Mouse (Mus musculus): ENCODE data around the gene Add2. TPM values are rescaled to one million over a fixed set of nuclear protein-coding genes. Genes with fewer than 3 reads are reported as not detected.

Gene Add2
- polyA plus RNA-seq, 1 experiment, result 0.21 TPM

DNA sequence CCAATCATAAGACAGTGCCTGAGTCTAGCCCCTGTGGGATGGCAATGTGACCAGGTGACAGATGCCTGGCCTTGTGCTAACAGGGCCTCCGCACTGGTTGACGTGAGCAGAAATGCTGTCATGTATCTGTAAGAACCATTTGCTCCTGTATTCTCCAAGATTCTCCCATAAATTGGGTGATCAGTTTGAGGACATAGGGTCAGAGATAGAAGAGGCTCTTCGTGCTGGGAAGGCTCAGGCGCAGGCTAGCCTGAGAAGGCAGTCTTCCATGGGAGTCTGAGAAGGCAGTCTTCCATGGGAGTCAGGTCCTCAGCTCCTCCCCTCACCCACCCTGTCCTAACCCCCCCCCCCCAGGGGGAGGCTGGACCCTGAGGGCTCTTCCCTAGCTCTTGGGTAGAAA is 94.6 kb downstream of the Add2 start:
- DNase-seq (ENCODE audit: low read depth, low spot score), result no peak
- WGBS, result 91% methylated on average over 4 of the region's 4 CpGs

DNA sequence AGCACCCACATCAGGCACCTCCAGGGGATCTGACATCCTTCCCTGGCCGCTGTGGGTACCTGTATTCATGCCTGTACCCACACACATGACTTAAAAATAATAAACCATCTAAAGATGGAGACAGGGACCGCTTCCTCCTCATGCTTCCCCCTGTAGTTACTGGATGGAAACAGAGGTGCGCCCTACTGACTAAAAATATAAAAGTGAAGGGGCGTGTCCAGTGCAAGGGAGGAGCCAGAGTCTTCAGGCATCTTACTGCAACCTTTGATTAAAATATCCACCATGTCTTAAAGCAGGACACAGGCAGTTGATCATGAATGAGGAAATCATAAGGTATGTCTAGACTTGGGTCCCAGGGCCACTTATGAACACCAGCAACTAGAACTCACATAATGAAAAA is 97.3 kb downstream of the Add2 start:
- 62% methylated on average over 4 of the region's 4 CpGs for WGBS
- DNase-seq (ENCODE audit: low read depth, low spot score), result no peak

DNA sequence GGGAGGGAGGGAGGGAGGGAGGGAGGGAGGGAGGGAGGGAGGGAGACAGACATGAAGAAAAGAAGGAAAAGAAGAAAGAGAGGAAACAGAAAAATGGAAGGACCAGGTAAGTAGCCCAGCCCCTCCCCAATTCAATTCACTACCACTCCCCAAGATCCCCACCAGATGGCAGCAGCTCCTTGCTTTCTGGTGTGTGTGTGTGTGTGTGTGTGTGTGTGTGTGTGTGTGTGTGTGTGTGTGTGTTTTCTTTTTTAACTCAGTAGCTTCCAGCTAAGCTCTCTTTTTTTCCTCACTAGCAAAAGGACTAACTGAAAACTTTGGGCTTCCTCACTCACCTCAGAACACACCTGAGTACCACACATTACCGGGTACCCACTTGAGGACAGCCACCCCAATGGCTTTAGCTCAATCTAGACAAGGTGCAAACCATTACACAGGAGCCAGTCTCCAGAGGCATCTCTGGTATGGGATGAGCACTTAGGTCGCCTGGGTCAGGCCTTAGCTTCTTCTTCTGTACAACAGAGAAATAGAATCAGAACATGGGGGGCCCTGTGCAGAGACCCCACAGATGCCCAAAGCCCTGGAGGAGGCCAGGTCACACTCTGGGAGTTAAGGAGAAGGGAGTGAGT is 98.6 kb downstream of the Add2 start:
- no peak for DNase-seq (ENCODE audit: low read depth, low spot score)
- WGBS, result 49% methylated on average over 2 of the region's 2 CpGs

DNA sequence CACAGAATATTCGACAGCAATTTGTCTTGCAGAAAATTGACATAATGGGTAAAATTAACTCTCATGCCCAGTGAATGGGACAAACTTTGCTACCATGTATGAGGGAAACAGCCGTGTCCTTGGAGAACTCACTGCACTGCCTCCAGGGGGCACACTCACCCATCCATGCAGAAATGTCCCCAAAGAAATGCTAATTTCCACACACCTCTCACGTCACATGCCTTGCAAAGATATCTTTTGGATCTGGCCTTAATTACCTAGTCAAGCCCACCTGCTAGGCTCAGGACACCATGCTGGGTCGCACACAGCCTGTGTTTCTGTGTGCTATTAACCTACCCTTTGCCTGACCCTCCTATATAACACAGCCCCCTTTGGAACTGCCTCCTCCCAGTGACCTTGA is 100.0 kb downstream of the Add2 start:
- no peak for DNase-seq (ENCODE audit: low read depth, low spot score)

DNA sequence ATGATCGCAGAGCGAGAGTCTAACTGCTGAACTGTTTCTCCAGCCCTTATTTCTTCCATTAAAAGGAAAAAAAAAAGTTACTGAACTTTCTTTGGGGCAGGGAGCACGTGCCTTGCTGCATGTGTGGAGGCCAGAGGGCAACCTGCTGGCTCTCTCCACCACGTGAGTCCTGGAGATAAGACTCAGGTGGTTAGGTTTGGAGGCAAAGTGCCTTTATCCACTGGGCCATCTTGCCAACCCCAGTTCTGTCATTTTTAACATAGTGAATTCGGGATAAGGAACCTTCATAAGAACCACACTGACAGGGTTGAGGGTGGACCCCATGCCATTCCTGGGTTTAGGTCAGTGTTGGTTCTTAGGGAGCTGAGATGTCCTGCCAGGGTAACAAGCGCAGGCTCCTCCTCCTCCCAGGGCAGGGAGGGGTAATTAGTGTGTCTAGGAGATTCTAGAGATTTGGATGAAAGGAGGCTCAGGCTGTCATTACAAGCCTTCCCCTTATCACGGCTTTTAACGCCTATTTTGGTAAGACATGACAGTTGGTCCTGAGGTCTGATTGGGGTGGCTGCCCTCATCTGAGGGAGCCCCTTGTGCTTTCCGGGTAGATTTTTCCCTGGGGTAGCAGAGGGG is 101.5 kb downstream of the Add2 start:
- WGBS, result 60% methylated on average over 9 of the region's 9 CpGs
- no peak for DNase-seq (ENCODE audit: low read depth, low spot score)

More for the DNA sequence above, 100.0 kb downstream of the Add2 start:
- 39% methylated on average over 4 of the region's 4 CpGs for WGBS

DNA sequence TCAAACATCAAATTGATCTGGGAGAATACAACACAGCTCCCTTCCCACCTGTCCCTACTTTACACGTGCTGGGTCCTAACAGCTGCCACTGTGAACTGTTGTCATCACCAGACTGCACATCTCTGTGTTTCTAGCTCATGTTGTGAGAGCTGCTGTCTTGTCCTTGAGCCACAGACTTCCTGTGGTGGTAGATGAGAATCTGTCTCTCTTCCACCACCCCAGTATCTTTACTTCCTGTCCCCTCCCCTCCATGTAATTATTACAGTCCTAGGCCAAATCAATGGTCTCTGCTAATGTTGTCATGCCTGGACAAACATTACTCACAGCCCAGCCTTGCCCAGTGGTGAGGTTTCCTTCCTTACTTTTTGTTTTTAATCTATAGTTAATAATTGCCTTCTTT is 105.4 kb downstream of the Add2 start:
- 57% methylated on average over 1 of the region's 1 CpGs for WGBS
- DNase-seq (ENCODE audit: low read depth, low spot score), result no peak

DNA sequence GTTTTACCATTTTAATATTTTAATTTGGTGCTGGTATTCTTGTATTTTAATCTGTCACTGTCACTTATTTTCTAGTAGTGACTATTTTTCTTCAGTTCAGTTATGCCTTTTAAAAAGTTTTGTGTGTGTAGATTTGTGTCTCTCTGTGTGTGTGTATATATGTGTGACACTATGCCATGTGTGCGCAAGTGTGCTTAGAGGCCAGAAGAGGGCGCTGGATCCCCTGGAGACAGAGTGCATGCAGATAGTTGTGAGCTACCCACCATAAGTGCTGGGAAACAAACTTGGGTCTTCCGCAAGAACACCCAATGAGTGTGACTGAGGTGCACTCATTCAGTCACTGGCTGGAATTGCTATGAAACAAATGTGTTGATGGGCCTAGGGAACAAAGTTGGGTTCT is 107.7 kb downstream of the Add2 start:
- 81% methylated on average over 3 of the region's 3 CpGs for WGBS

DNA sequence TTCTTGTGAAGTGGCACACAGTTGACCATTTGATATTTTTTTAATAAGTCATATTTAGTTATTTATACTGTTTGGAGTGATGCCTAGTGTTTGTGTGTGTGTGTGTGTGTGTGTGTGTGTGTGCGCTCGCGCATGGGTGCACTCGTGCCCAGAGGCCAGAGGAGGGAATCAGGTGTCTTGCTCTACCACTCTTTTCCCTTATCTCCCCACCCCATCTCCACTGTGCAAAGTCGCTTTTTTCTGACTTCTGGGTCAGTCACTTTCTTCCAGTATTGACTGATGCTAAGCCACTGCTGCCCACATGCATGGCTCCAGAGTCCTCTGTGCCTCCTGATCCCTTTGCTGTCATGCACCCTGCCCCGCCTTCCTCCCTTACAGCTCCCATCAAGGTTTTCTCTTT is 112.8 kb downstream of the Add2 start:
- DNase-seq (ENCODE audit: low read depth, low spot score), result no peak

More for the DNA sequence above, 107.7 kb downstream of the Add2 start:
- no peak for DNase-seq (ENCODE audit: low read depth, low spot score)

DNA sequence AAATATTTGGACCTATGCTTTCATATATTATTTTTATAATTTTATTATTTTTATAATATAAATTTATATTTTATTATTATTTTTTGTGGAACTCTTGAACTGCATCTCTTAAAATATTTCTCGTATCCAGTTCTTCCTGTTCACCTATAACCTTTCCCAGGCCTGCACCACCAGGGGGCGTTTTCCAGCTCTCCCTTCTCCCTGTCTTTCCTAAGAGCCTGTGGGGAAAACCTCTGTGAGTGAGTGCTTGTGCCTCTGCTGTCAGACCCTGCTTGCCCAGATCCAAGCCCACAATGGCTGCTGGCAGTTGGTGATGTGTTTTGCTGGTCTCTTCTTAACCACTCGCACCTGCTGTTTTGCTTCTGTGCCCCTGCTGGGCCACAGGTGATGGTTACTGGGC is 113.3 kb downstream of the Add2 start:
- peak; percentile 42 for DNase-seq (ENCODE audit: low read depth, low spot score)
- 15% methylated on average over 3 of the region's 3 CpGs for WGBS

More for the DNA sequence above, 112.8 kb downstream of the Add2 start:
- WGBS, result 83% methylated on average over 6 of the region's 6 CpGs

DNA sequence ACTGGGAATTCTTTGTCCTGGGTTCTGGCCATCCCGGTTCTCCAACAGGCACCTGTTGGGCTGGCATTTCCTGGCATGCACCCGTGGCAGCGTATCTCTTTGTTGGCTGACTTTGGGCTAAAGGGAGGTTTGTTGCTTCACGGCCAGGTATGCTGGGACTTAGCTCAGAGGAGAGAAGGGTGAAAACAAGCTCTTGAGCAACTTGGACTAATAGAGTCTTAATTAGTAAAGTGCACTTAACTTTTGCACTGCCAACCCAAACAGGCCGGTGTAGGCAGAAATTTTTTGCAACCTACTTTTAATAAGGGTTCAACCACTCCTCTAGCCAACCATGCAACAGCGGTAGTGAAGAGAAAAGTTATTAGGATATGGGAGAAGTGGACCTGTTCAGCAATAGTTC is 116.5 kb downstream of the Add2 start:
- 93% methylated on average over 6 of the region's 6 CpGs for WGBS
- no peak for DNase-seq (ENCODE audit: low read depth, low spot score)

DNA sequence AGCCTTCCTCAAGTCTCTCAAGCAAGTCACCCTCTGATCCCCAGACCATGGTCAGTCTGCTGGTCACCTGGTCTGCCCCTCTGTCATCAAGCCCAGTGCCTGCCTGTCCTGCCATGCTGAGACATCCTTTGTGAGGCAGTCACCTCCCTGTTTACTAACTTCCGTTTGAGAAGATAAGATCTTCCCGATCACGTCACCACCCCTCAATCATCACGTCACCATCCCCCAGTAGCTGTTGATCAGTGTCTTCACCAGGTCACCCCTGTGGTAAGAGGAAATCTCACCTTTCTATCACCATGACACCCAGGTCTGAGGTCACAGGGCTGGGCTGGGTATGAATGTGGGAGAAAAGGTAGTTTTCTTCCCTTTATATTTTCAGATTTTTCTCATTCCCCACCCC is 120.0 kb downstream of the Add2 start:
- DNase-seq (ENCODE audit: low read depth, low spot score), result no peak
- 35% methylated on average over 4 of the region's 4 CpGs for WGBS

DNA sequence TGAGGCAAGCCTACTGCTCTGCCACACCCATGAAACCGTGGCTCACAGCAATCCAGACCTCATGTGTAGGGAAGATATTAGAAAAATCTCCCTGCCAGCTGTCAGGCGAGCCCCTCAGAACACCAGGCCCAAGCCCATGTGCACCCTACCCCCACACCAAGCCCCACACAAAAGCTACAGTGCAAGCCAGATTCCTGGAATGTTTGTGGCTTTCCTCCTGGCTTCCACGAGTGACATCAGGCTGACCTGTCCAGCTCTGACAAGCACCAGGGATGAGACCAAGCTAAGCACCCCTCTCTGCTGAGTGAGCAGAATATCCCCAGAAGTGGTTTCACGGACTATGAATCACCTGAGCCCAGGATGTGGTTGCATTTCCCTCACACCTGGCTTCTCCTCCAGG is 120.5 kb downstream of the Add2 start:
- 44% methylated on average over 4 of the region's 4 CpGs for WGBS
- DNase-seq (ENCODE audit: low read depth, low spot score), result no peak

DNA sequence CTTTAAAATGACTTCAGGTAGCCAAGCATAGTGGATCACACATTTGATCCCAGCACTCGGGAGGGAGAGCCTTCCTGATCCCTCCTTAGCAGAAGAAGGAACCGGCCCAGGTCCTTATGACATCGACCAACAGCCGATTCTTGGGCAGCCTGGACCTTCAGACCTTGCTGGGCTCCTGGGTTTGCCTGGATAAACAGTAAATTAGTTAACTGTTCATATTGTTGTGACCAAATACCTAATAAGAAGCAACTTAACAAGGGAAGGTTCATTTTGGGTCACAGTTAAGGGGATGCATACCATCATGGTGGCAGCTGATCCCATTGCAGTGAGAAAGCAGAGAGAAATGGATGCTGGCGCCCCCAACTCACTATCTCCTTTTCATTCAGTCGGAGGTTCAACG is 124.2 kb downstream of the Add2 start:
- DNase-seq (ENCODE audit: low read depth, low spot score), result no peak
- WGBS, result 90% methylated on average over 7 of the region's 7 CpGs

DNA sequence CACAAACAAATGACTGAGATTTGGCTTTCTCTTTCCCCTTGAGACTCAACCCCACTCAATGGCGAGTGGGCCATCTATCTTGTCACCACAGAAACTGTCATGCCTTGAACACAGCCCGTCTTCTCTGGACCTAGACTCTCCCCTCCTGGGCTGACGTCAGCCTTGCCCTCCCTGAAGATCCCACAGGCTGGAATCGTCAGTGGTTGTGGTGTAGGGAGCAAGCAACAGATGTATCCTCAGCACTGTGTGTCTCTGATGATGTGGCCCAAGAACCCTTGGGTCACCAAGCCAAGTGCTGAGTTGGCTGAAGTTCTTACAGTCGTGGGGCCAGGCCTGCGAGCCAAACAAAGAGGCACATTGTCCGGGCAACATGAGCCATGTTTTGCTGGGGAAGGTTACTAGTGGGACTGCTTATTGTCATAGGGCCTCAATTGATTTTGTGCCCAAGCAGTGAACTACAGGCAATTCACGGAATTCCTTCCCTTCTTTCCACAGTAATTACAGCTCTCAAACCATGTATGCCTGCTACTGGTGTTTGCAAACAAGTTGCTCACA is 125.0 kb downstream of the Add2 start:
- WGBS, result 69% methylated on average over 8 of the region's 8 CpGs
- DNase-seq (ENCODE audit: low read depth, low spot score), result no peak

DNA sequence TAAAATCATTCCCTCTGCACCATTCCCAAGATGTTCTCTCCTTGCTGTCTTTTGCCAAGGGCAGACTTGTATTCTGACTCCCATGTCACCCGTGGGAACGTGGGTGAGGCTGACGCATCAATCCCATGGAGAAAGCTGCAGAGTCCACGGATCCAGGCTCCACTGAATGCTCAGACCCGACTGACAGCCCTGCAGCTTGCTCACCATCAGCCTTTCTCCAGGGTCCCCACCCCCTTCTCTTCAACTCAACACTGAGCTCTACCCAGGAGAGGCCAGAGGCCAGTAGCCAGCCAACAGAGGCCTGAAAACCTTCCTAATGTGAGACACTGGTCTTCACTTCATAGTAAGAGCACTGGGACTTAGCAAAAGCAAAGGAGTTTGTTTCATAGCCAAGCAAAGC is 125.5 kb downstream of the Add2 start:
- no peak for DNase-seq (ENCODE audit: low read depth, low spot score)
- 79% methylated on average over 5 of the region's 5 CpGs for WGBS

DNA sequence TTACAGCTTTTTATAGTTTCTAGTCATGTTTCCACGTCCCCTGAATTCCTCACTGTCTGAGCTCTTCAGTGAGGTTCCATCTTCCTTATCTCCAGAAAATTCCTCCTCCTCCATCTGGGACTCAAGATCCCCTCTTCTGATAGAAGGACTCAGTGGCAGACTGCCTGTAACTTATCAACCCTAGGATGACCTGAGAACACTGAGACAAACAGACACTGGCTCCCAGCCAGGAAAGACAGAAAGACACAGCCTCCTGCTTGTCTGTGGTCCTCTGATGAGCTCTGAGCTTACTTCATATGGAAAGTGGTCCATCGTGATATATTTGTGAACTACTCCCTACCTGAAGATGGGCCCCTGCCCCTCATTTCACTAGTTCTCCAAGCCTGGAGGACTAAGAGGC is 126.0 kb downstream of the Add2 start:
- DNase-seq (ENCODE audit: low read depth, low spot score), result no peak

DNA sequence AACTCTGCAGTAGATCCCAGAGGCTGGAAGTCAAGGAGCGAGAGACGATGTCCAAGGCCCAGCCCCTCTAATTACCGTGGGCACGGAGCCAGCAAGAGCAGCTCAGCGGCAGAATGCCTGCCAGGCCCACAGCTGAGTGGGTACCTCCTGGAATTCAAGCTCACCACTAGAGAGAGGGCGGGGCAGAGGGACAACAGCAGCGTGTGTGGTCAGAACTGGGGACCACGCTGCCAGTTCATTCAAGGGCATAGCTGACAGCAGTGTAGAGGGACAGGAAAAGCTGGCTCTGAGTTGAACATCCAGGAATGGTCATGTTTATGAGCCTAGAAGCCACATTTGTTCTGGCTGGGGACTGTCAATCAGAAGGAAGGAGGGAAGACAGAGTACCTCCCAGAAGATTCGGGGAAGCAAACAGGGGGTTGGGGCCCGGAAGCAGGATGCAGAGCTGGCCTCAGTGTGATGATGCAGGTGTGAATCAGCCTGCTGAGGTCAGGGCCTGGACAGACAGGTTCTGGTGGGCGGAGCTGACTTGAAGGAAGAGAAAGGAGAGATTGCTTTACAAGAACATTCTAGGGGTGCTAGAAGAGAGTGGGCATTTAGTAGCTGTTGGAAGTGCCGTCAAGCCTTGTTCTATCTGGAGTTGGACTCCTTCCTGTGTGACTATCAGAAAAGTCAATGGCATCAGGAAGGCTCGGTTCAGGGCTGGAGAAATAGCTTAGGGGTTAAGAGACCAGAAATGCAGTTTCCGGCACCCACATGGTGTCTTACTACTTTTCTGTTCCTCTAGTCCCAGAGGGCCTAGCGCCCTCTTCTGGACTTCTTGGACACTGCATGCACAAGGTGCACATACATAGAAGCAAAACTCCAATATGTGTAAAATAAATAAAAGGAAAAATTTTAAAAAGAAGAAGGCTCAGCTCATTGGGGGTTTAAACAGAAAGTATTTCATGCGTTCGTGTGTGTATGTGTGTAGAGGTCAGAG is 129.1 kb downstream of the Add2 start:
- 34% methylated on average over 17 of the region's 17 CpGs for WGBS
- DNase-seq (ENCODE audit: low read depth, low spot score), result peak; percentile 33

More for the DNA sequence above, 126.0 kb downstream of the Add2 start:
- 50% methylated on average over 2 of the region's 2 CpGs for WGBS

DNA sequence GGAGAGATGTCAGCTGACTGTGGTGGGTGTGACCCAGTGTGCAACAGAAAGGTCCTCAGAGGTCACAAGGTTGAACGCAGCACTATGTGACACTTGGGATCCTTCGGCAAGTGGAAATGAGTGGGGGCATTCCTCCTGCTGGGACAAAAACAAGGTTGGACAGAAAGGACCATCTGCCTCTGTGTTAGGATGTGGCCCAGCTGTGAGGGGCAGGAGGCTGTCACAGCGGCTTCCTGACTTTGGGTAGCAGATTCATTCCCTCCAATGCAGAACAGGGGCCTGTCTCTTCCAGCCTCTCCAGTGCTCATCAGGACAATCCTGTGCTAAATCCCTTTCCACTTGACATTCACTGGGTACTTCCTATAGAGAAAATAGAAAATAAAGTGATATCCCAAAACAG is 132.4 kb downstream of the Add2 start:
- DNase-seq (ENCODE audit: low read depth, low spot score), result no peak
- 69% methylated on average over 3 of the region's 3 CpGs for WGBS

DNA sequence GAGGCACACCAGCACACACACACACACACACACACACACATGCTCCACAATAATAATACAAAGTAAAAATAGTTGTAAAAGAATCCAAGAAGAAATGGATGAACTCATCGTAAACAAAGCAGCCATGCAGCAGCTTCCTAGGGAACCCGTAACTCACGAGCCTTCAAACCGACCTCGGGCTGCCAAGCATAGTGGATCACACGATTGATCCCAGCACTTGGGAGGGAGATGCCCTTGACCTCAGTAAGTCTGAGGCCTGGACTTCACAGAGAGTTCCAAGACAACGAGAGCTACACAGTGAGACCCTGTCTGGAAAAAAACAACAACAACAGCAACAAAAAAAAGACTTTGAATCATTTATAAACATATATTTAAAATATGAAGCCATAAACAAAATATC is 133.1 kb downstream of the Add2 start:
- DNase-seq (ENCODE audit: low read depth, low spot score), result no peak
- 47% methylated on average over 7 of the region's 7 CpGs for WGBS

DNA sequence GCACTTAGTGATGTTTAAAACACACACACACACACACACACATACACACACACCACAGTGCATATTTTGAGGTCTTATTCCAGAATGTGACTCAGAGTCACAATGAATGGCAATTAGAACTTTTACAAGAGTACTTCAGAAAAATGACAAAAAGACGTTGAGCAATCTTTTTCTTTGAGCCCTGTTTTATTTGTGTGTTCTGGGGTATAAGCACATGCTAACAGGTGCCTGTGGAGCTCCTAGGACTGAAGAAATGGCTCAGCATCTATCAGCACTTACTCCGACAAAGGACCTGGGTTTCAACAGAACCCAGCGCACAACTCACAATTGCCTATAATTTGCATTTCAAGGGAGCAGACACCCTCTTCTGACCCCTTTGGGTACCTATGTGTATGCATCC is 135.5 kb downstream of the Add2 start:
- WGBS, result 43% methylated on average over 3 of the region's 3 CpGs
- DNase-seq (ENCODE audit: low read depth, low spot score), result no peak

All from large intestine, adult 2 months (tissue).